Mouse (Mus musculus) lung, postnatal 10 days (tissue): ENCODE data around the gene Elmo1.

Experiments
- DNase-seq: peaks from one replicate; pipeline ENCODE4 v3.0.0; 2021

The Elmo1 gene

GRCm38 (mm10) chr13:20173987-20174654 is 83.7 kb downstream of the Elmo1 start:
- peak; percentile 65 for DNase-seq

DNA sequence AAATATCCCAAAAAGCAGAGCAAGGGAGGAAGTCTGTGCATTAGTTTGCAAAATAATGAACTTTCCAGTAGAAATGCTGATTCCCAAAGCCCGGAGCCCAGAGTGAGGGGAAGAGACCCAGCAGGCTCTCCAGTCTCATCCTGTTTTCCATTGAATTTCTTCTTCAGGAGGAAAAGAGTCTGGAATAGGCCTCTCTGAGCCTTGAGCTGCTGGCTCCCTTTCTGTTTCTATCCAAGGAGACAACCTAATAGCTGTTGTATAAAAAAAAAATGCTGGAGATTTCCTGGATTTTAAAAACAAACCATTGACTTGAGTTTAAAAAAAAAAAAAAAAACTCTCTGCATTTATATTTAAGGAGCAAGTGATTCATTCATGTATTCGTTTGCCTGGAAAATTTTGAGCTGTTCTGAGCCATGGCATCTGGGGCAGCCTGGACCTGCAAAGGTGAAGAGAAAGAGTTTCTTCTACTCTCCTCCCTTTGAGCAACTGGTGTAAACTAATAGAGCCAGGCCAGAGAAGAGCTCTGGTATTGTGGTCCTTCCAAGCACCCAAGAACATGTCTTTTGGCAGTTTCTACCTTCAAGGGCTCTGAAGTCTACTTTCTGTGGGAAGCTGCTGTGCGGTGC is 84.4 kb downstream of the Elmo1 start:
- DNase-seq: no peak

DNA sequence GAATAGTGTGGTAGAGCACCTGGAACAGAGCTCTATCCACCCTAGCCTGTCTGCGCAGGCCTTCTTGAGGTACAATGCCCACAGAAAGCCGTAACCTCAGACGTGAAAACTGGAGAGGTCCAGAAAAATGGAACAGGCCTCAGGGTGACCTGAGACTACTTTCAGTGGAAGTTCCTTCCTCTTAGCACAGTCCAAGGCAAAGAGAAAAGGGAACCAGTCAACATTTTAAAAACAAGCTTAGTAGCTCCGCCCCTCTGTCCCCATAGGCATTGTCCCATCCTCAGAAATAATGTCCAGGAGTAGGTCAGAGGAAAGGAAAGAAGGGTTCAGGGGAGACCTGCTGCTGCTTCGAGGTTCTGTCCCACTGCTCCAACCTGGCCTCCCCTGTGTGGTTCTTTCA is 90.3 kb downstream of the Elmo1 start:
- DNase-seq: no peak

GRCm38 (mm10) chr13:20181321-20181720 is 90.9 kb downstream of the Elmo1 start:
- DNase-seq: peak; percentile 27

DNA sequence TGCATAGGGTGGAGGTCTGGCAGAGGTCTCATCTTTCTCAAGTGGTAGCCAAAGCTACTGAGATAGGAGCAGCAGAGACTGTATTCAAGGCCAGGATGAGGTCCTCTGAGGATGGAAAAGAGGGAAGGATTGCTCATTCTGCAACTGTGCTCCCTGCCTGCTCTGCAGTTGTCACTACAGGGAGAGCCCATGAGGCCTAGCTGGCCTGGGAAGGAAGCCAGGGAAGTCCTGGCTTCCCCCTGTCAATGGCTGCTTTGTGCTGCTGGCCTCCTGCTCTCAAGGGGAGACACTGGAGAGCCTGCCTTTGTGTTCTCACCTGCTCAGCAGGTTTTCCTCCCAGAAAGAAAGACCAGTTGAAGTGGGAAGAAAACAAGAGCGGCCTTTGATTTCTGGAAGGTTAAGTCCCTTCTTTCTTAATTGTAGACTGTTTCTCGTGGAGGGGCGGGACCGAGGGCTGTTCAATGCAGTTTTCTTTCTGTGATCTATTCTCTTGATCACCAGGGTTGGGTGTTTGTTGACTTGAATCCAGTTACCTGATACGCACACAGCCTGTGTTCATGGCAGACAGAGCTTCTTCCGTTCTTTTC is 91.9 kb downstream of the Elmo1 start:
- DNase-seq: peak; percentile 46

DNA sequence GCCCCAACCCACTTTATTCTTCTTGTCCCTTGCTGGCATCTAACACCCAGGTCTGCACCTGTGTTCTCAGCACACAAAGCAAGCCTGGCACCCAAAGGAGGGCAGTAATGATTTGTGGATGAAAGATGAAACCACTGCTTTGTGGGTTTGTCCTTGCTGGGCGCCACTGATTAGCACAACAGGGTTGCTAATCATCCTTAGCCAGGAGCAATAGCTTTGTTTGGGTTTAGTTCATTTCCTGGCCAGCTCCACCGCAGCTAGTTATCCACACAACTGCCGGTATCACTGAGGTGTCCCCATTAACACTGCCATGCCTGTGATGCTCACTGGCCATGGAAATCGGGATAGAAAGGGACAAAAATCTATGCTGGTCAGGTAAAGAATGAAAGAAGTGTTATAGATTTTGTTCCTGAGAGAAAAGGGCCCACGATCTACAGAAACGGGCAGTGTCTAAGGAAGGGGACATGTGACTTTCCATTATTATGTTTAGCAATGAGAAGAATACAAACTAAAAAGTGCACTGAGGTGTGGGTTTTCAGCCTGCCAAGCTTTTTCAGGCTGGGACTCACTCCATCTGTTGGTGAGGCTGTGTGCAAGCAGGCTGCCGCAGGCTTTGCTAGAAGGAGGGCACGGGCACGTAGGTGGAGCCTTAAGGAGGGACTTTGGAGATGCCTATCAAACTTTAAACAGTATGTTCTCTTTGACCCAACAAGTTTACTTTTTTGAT is 93.3 kb downstream of the Elmo1 start:
- DNase-seq: peak; percentile 67

DNA sequence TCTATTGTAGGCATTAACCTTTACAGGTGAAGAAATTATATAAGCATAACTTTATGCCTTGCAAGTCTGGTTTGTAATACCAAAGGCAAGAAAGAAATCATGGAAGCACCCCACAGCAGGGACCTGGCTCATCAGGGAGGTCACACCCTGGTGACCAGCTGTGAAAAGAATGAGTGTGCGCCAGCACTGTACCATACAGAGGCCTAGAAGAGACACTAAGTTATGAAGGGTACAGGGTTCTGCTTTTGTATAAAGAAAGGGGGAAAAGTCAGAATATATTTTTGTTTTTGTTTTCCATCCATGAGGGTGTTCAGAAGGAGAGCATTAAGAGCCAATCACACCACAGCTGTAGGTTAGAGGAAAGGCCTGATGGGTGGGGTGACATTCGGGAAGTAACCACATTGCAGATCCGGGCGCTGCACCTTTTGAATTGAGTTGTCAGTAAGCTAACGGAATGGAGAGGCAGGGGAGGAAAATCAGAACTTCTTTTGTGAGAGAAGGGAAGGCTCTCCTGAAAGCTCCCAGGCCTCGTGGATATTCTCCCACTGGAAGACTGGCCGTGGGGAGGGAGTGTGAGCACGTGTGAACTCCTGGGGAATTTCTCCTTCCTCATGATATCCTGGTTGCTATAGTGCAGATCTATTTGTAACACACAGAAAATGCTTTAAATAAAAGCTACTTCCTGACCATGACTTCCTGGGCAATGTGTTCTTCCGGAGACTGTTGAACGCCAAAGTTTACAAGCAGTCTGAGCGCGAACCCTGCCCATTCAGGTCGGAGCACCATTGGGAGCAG is 94.0 kb downstream of the Elmo1 start:
- DNase-seq: peak; percentile 54

DNA sequence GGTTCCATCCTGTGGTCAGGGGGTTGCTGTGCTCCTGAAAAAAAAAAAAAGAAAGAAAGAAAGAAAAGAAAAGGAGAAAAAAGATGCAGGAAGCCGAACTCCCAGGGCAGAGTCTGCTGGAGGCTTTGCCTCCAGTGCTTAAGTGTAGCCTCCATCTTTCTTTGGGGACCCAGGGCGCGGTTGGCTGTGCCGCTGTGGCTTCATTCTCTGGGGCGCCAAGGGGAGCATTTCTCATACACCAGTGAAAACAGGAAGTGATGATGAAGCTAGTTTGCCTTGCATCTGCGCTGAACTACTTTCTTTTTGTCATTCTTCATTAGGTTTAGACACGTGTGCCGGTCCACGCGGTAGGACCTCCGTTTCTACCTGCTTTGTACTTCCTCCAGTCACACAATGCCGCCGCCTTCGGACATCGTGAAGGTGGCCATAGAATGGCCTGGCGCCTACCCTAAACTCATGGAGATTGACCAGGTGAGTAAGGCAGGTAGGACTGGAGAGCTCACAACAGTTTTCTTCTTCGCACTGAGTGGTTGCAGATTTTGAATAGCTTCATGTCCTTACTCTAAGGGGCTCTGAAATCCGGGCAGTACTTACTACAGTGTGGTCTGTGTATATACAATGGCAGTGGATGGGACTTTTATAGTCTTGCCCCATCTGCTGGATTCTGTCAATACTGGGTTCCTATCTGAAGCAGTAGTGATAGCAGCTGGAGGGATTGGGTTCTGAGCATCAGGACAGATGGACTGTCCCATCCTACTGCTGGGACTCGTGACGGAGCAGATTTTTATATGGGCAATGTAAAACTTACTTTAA is 94.8 kb downstream of the Elmo1 start:
- DNase-seq: peak; percentile 53

GRCm38 (mm10) chr13:20185847-20186213 is 95.4 kb downstream of the Elmo1 start:
- DNase-seq: no peak

DNA sequence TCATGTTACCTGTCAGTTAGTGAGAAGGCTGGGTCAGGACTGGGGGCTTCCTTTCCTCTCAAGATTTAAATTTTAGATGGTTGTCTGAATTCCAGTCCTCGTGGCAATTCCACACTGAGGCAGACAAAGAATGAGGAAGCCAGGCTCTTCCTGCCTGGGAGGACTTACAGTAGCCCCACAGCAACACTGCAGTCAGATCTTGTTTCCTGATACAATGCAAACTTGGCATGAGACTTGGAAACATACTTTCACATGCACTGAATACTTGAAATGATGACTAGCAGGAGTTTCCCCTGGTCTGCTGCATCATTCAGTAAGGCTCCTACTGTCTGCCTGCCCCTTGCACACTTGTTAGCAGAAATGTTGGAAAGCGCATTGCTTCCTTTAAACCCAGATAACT is 97.3 kb downstream of the Elmo1 start:
- no peak for DNase-seq

GRCm38 (mm10) chr13:20192009-20192584 is 101.7 kb downstream of the Elmo1 start:
- no peak for DNase-seq

DNA sequence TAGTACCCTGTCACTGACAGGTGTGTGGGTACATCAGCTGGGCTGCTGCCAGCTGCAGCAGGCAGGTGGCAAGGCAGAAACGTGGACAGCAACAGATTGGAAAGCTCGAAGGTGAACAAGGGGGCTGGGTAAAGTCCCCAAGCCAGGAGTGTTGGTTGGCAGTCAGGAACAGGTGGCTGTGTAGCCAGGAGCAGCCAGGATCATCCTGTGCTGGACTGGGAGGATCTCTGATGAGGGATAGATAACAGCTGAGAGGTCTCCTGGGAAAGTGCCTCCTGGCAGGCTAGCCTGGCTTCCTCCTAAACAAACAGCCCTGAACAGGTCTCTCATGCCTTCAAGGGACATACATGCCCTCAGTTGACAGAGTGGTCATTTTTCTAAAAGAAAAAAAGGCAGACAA is 110.2 kb downstream of the Elmo1 start:
- no peak for DNase-seq

- no peak for DNase-seq
Observed at GRCm38 (mm10) chr13:20202617-20203016, 112.2 kb downstream of the Elmo1 start.

DNA sequence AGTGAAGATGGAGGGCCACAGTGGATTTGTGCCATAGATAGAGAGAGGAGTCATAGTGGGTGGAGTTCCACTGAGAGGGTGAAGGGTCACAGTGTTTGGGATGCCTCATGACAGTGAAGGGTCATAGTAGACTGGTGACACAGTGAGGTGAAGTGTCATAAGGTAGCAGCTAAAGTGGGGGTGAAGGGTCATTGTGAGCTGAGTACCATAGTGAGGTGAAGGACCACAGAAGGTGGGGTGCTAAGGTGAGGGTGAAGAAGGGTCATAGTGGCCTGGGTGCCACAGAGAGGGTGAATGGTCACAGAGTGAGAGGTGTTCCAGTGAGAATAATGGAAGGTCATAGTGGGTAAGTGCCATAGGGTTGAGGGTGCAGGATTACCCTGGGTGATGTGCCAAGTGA is 113.8 kb downstream of the Elmo1 start:
- no peak for DNase-seq

DNA sequence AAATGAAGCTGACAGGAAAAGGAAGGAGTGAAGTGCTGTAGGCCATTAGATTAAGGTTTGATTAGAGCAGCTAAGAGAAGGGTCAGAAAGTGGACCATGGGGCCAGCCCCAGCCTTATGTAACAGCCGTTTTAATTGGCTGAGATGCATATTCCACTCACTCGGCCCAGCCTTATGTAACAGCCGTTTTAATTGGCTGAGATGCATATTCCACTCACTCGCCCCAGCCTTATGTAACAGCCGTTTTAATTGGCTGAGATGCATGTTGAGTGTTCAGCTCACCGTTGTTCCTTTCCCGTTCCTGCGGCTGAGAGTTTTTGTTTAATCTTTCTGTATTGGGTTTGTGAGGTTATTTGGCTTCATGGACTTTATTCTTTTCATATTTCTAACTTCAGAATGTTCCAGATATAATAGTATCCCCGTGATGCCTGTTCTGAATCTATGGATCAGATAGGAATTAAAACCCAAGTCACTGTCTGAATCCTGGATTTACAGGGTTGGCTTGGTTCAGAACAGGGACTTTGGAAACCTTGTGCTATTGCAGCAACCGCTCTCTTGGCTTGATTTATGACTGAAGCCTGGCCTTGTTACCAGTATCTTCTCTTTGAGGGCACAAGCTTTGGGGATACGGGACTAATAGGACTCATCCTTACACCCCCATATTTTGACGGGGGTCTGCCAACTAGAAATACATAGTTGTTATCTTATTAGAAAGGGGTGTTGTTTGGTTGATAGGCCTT is 114.8 kb downstream of the Elmo1 start:
- DNase-seq: no peak

- DNase-seq: no peak
Observed at GRCm38 (mm10) chr13:20205746-20206145, 115.3 kb downstream of the Elmo1 start.

- no peak for DNase-seq
Observed at GRCm38 (mm10) chr13:20207126-20207525, 116.7 kb downstream of the Elmo1 start.

DNA sequence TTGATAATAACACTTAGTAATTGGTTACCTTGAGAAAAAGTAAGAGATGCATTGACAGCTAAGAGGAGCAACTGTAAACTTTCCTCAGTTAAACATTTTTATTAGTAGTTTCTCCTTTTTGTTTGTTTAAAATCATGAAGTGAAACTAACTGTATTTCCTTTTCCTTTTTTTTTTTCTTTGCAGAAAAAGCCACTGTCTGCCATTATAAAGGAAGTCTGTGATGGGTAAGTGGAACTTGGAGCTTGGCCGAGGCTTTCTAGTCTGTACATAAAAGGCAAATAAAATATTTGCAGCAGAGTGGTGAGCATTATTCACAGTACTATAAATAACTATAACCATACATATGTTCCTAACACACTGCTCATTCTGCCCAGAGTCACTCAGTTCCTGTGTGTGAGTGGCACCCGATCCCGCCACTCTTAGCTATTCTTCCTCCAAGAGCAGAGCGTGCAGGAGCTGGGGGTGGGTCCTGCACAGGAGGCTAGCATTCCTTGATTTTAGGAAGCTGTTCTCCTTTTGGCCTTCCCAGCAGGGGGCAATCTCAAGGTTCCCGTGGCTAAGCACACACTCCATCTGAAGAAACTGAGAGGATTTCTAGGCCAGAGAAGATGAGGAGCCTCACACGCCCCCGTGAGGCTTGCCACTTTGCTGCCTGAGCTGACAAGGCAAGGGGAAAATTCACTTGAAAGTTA is 117.7 kb downstream of the Elmo1 start:
- DNase-seq: peak; percentile 46

GRCm38 (mm10) chr13:20208867-20209266 is 118.5 kb downstream of the Elmo1 start:
- DNase-seq: no peak

GRCm38 (mm10) chr13:20211780-20212179 is 121.4 kb downstream of the Elmo1 start:
- DNase-seq: peak; percentile 38
